Mouse (Mus musculus): ENCODE measurements around the gene Lyg1. TPM values are rescaled to one million over a fixed set of nuclear protein-coding genes. Genes with fewer than 3 reads are reported as not detected.
A peak's percentile ranks its signal among the peaks of the same experiment; 100 is the strongest.
"Not testable (repeated sequence)": the region's sequence is repeated elsewhere in the genome, so short reads cannot be mapped to it uniquely, and the experiment has no call there.

The Lyg1 gene
- polyA plus RNA-seq, 1 experiment, result not detected

DNA sequence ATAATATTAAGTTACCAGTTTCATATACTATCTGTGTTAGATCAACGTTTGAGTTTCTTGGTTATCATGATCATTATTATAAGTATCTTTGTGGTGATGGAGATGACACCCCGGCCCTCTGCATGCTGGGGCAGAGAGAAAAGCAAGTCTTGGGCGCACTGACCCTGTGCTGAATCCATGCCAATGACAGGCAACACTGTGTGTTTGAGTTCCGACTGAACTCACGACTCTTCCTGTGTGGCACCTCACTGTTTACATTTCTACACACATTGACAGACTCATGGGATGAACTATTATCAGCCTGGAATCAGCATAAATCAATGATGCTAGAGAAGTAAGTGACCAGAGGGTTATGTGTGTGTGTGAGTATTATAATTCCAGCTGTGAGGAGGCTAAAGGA is 30.3 kb upstream of the Lyg1 start:
- Histone ChIP-seq H3K27me3 (replicated peaks) (no peaks in the 10 kb centered on the region), H3K4me3 (replicated peaks) (no peak overlapping the region), H3K36me3 (replicated peaks; ENCODE audit: low read length) (peaks cover 87% of the 10 kb centered on the region), H3K4me1 (peaks cover 17% of the 10 kb centered on the region), H3K9me3 (no peaks in the 10 kb centered on the region)
- no peak for TF ChIP-seq GATA1 (IDR thresholded peaks at IDR 0.05; ENCODE audit: borderline replicate concordance, low read length)
- TF ChIP-seq FLI1 (IDR thresholded peaks at IDR 0.05; ENCODE audit: low read length), result no peak

DNA sequence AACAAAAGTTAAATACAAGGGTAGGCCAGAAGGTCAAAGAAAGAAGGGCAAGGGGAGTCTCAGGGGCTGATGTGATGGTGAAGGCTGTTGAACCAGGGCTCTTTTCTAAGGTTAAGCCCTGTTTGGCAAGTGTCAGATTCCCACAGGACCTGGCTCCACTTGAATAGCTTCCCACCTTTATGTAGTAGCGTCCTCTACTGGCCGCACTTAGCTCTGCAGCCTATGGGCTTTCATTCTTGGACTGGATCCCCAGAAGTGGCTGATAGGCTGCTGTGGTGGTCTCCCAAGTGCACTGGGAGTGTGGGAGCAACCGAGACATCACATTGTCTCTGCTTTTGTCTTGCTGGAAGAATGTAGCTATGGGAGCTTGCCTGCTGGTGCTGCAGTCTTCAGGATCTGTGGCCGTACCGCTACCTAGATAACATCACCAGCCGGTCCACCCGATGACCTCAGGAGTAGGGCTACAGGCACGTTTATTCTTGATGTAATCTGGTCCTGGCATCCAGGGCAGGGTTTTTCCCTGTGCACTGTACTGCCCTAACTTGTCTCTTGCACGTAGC is 28.3 kb upstream of the Lyg1 start:
- H3K36me3 ChIP-seq (replicated peaks; ENCODE audit: low read length), result peaks cover 66% of the 10 kb centered on the region
- TF ChIP-seq FLI1 (IDR thresholded peaks at IDR 0.05; ENCODE audit: low read length), result no peak
- no peak for TF ChIP-seq GATA1 (IDR thresholded peaks at IDR 0.05; ENCODE audit: borderline replicate concordance, low read length)
- no peaks in the 10 kb centered on the region for H3K9me3 ChIP-seq
- H3K4me3 ChIP-seq (replicated peaks), result no peak overlapping the region
- H3K4me1 ChIP-seq, result peaks cover 14% of the 10 kb centered on the region
- H3K27me3 ChIP-seq (replicated peaks), result no peaks in the 10 kb centered on the region

- peaks cover 14% of the 10 kb centered on the region for H3K4me1 ChIP-seq
- H3K4me3 ChIP-seq (replicated peaks), result no peak overlapping the region
- no peaks in the 10 kb centered on the region for H3K9me3 ChIP-seq
- peaks cover 52% of the 10 kb centered on the region for H3K36me3 ChIP-seq (replicated peaks; ENCODE audit: low read length)
- TF ChIP-seq GATA1 (IDR thresholded peaks at IDR 0.05; ENCODE audit: borderline replicate concordance, low read length) (no peak), FLI1 (IDR thresholded peaks at IDR 0.05; ENCODE audit: low read length) (no peak)
- H3K27me3 ChIP-seq (replicated peaks), result no peaks in the 10 kb centered on the region
Observed at GRCm38 (mm10) chr1:37984326-37984725, 26.8 kb upstream of the Lyg1 start.

DNA sequence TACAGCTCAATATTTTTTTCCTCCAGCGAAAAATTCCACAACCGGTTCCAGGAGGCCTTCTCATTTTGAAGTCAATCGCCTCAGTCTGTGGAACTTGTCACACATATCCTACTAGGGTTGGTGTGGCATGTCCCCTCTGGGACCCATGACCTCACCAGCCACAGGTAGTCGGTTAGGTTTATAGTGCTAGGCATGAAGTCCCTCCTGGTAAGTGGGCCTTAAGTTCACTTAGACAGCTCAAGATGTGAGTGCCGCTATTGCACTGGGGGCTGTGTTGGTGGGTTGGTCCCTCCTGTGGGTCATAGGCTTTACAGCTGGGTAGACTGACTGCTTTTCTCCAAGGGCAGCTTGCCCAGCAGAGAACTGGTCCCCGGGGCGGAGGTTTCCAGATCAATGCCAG is 19.7 kb upstream of the Lyg1 start:
- Histone ChIP-seq H3K27me3 (replicated peaks) (peaks cover 5% of the 10 kb centered on the region), H3K4me3 (replicated peaks) (no peak overlapping the region), H3K4me1 (no peaks in the 10 kb centered on the region), H3K9me3 (no peaks in the 10 kb centered on the region), H3K36me3 (replicated peaks; ENCODE audit: low read length) (no peaks in the 10 kb centered on the region)
- TF ChIP-seq GATA1 (IDR thresholded peaks at IDR 0.05; ENCODE audit: borderline replicate concordance, low read length) (no peak), FLI1 (IDR thresholded peaks at IDR 0.05; ENCODE audit: low read length) (no peak)

GRCm38 (mm10) chr1:37976666-37977065 is 19.1 kb upstream of the Lyg1 start:
- not testable (repeated sequence) for H3K9me3 ChIP-seq; H3K4me3 ChIP-seq (replicated peaks); H3K36me3 ChIP-seq (replicated peaks; ENCODE audit: low read length); H3K27me3 ChIP-seq (replicated peaks); H3K4me1 ChIP-seq

GRCm38 (mm10) chr1:37971520-37971919 is 14.0 kb upstream of the Lyg1 start:
- Histone ChIP-seq H3K4me3 (replicated peaks) (no peak overlapping the region), H3K36me3 (replicated peaks; ENCODE audit: low read length) (no peaks in the 10 kb centered on the region), H3K4me1 (no peaks in the 10 kb centered on the region), H3K27me3 (replicated peaks) (peaks cover 18% of the 10 kb centered on the region), H3K9me3 (no peaks in the 10 kb centered on the region)
- TF ChIP-seq GATA1 (IDR thresholded peaks at IDR 0.05; ENCODE audit: borderline replicate concordance, low read length) (no peak), FLI1 (IDR thresholded peaks at IDR 0.05; ENCODE audit: low read length) (no peak)

DNA sequence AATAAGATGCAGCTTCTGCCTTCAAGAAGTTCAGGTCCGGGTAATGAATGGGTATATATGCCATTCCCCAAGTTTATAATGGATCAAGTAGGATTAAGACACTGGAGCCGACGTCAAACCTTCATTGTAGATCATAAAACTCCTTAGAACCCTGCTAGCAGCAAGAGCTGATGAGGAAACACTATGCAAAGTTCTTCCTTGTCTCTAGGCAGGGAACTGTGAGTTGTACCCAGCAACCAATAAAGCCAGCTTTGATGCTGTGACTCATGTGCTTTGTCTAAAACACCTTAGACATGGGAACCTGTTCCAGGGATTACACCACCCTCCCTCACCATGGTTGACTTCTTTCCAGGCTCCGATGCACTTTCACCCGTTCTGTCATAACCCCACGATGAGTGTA is 11.2 kb upstream of the Lyg1 start:
- no peaks in the 10 kb centered on the region for H3K4me1 ChIP-seq
- H3K9me3 ChIP-seq, result no peaks in the 10 kb centered on the region
- TF ChIP-seq FLI1 (IDR thresholded peaks at IDR 0.05; ENCODE audit: low read length) (no peak), GATA1 (IDR thresholded peaks at IDR 0.05; ENCODE audit: borderline replicate concordance, low read length) (no peak)
- no peaks in the 10 kb centered on the region for H3K36me3 ChIP-seq (replicated peaks; ENCODE audit: low read length)
- H3K27me3 ChIP-seq (replicated peaks), result peaks cover 16% of the 10 kb centered on the region
- H3K4me3 ChIP-seq (replicated peaks), result no peak overlapping the region

DNA sequence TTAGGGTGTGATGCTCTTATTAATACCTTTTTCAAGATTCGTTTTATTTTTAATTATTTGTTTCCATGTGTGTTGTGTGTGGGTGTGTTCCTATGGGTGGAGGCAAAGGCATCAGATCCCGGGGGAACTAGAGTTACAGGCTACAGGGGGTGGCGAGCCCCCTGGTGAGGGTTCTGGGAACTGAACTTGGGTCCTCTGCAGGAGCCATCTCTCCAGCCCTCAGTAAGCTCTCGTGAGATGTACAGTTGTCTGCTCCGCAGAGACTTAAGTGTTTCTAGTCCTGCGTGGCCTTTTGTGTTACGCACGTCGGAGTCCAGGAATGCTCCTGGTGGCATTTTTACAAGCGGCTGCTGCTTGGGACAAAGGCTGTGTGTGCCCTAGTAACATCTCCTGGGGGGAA is 8.0 kb upstream of the Lyg1 start:
- TF ChIP-seq FLI1 (IDR thresholded peaks at IDR 0.05; ENCODE audit: low read length), result no peak
- no peak for TF ChIP-seq GATA1 (IDR thresholded peaks at IDR 0.05; ENCODE audit: borderline replicate concordance, low read length)
- Histone ChIP-seq H3K36me3 (replicated peaks; ENCODE audit: low read length) (no peaks in the 10 kb centered on the region), H3K4me1 (no peaks in the 10 kb centered on the region), H3K4me3 (replicated peaks) (no peak overlapping the region), H3K27me3 (replicated peaks) (peaks cover 5% of the 10 kb centered on the region), H3K9me3 (peaks cover 9% of the 10 kb centered on the region)

DNA sequence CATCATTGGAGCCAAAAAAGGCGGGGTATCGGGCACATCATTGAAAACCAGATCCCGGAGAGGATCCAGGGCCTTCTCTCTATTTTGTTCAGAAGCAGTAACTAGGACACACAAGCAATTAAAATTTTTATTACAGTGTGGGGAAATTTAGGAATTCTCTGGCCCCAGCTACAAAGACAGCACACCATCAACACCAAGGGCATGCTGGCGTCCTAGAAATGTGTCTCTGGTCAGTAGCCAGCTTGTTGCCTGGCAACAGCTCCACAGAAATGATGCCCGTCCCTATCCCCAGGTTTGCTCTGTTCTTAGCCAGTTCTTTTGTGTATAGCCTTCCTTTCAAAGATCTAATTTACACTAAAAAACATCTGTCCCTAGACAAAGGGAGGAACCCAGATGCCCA is 1.9 kb upstream of the Lyg1 start:
- H3K36me3 ChIP-seq (replicated peaks; ENCODE audit: low read length), result no peaks in the 10 kb centered on the region
- TF ChIP-seq GATA1 (IDR thresholded peaks at IDR 0.05; ENCODE audit: borderline replicate concordance, low read length) (no peak), FLI1 (IDR thresholded peaks at IDR 0.05; ENCODE audit: low read length) (no peak)
- no peak overlapping the region for H3K4me3 ChIP-seq (replicated peaks)
- peaks cover 12% of the 10 kb centered on the region for H3K9me3 ChIP-seq
- peaks cover 11% of the 10 kb centered on the region for H3K4me1 ChIP-seq
- H3K27me3 ChIP-seq (replicated peaks), result peaks cover 16% of the 10 kb centered on the region

GRCm38 (mm10) chr1:37958516-37958915 is 957 bp upstream of the Lyg1 start:
- Histone ChIP-seq H3K27me3 (replicated peaks) (peaks cover 22% of the 10 kb centered on the region), H3K9me3 (peaks cover 16% of the 10 kb centered on the region), H3K4me3 (replicated peaks) (peak overlapping the region; percentile 38), H3K4me1 (peaks cover 11% of the 10 kb centered on the region), H3K36me3 (replicated peaks; ENCODE audit: low read length) (no peaks in the 10 kb centered on the region)
- TF ChIP-seq GATA1 (IDR thresholded peaks at IDR 0.05; ENCODE audit: borderline replicate concordance, low read length) (no peak), FLI1 (IDR thresholded peaks at IDR 0.05; ENCODE audit: low read length) (no peak)
